Mouse (Mus musculus) liver, postnatal 0 days (tissue): ENCODE results near the gene Shisa5.

ENCODE experiments used
- CTCF ChIP-seq: sonication (generic); IDR thresholded peaks from 2 replicates; pipeline ENCODE4 v1.5.1; 2016; ENCODE audit warnings: antibody characterized with exemption, low read depth
- EP300 ChIP-seq: IDR thresholded peaks from 2 replicates; pipeline ENCODE4 v1.6.1; 2016; ENCODE audit warnings: antibody characterized with exemption, low read depth, mild to moderate bottlenecking

GRCm38 (mm10) chr9:109021428-109021827 is 16.9 kb upstream of the Shisa5 start:
- TF ChIP-seq CTCF (no peak), EP300 (no peak)
